Mouse (Mus musculus): ENCODE measurements at regions not wholly inside any gene's neighbourhood (a gene's known extent, or its start where the extent isn't known, plus 50 kb on each side); places are given as distances from the start of the nearest gene placed in this dataset.

GRCm38 (mm10) chr17:9557544-9557943, 112.0 kb downstream of the Pabpc6 start:
- TF ChIP-seq CTCF (IDR thresholded peaks at IDR 0.05) (no peak), EP300 (IDR thresholded peaks at IDR 0.05) (no peak)
- 75% methylated on average over 4 of the region's 4 CpGs for WGBS

GRCm38 (mm10) chr17:9566846-9567245, 102.7 kb downstream of the Pabpc6 start:
- Histone ChIP-seq H3K4me2 (replicated peaks; ENCODE audit: low read depth, low read length) (no peak overlapping the region), H3K4me1 (ENCODE audit: insufficient read depth, low read depth, low read length) (no peaks in the 10 kb centered on the region), H3K9me3 (ENCODE audit: low read length) (no peaks in the 10 kb centered on the region), H3K9ac (replicated peaks; ENCODE audit: low read depth) (no peak overlapping the region), H3K27ac (ENCODE audit: low read length) (no peak overlapping the region), H3K36me3 (ENCODE audit: insufficient read depth, low read length) (no peaks in the 10 kb centered on the region), H3K4me3 (ENCODE audit: low read depth, low read length) (no peak overlapping the region), H3K27me3 (replicated peaks; ENCODE audit: insufficient read depth, low read length) (no peaks in the 10 kb centered on the region)
- DNase-seq (ENCODE audit: low spot score) (no peak), ATAC-seq (no peak)
- TF ChIP-seq CTCF (IDR thresholded peaks at IDR 0.05) (no peak), EP300 (IDR thresholded peaks at IDR 0.05) (no peak)
- WGBS, result 59% methylated on average over 6 of the region's 6 CpGs

More at GRCm38 (mm10) chr17:9557544-9557943, 112.0 kb downstream of the Pabpc6 start:
- ATAC-seq (no peak), DNase-seq (ENCODE audit: low spot score) (no peak)
- no peaks in the 10 kb centered on the region for H3K9me3 ChIP-seq (ENCODE audit: low read length)
- H3K4me3 ChIP-seq (ENCODE audit: low read depth, low read length), result no peak overlapping the region
- H3K9ac ChIP-seq (replicated peaks; ENCODE audit: low read depth), result no peak overlapping the region
- H3K27me3 ChIP-seq (replicated peaks; ENCODE audit: insufficient read depth, low read length), result no peaks in the 10 kb centered on the region
- H3K4me1 ChIP-seq (ENCODE audit: insufficient read depth, low read depth, low read length), result no peaks in the 10 kb centered on the region
- H3K36me3 ChIP-seq (ENCODE audit: insufficient read depth, low read length), result no peaks in the 10 kb centered on the region
- H3K27ac ChIP-seq (ENCODE audit: low read length), result no peak overlapping the region
- H3K4me2 ChIP-seq (replicated peaks; ENCODE audit: low read depth, low read length), result no peak overlapping the region

- Histone ChIP-seq H3K9me3 (ENCODE audit: low read length) (no peaks in the 10 kb centered on the region), H3K4me2 (replicated peaks; ENCODE audit: low read depth, low read length) (no peak overlapping the region), H3K27ac (ENCODE audit: low read length) (no peak overlapping the region), H3K27me3 (replicated peaks; ENCODE audit: insufficient read depth, low read length) (no peaks in the 10 kb centered on the region), H3K4me3 (ENCODE audit: low read depth, low read length) (no peak overlapping the region), H3K9ac (replicated peaks; ENCODE audit: low read depth) (no peak overlapping the region), H3K4me1 (ENCODE audit: insufficient read depth, low read depth, low read length) (no peaks in the 10 kb centered on the region), H3K36me3 (ENCODE audit: insufficient read depth, low read length) (no peaks in the 10 kb centered on the region)
- ATAC-seq (no peak), DNase-seq (ENCODE audit: low spot score) (no peak)
- 42% methylated on average over 11 of the region's 11 CpGs for WGBS
- TF ChIP-seq EP300 (IDR thresholded peaks at IDR 0.05), result no peak
- no peak for TF ChIP-seq CTCF (IDR thresholded peaks at IDR 0.05)
These were observed 89.8 kb downstream of the Pabpc6 start for GRCm38 (mm10) chr17:9579401-9580371.

- TF ChIP-seq CTCF (IDR thresholded peaks at IDR 0.05) (no peak), EP300 (IDR thresholded peaks at IDR 0.05) (no peak)
- no peak overlapping the region for H3K4me3 ChIP-seq (ENCODE audit: low read depth, low read length)
- H3K9ac ChIP-seq (replicated peaks; ENCODE audit: low read depth), result no peak overlapping the region
- no peak overlapping the region for H3K27ac ChIP-seq (ENCODE audit: low read length)
- 86% methylated on average over 2 of the region's 2 CpGs for WGBS
- no peaks in the 10 kb centered on the region for H3K9me3 ChIP-seq (ENCODE audit: low read length)
- no peaks in the 10 kb centered on the region for H3K4me1 ChIP-seq (ENCODE audit: insufficient read depth, low read depth, low read length)
- no peaks in the 10 kb centered on the region for H3K27me3 ChIP-seq (replicated peaks; ENCODE audit: insufficient read depth, low read length)
- DNase-seq (ENCODE audit: low spot score) (no peak), ATAC-seq (no peak)
- no peaks in the 10 kb centered on the region for H3K36me3 ChIP-seq (ENCODE audit: insufficient read depth, low read length)
- no peak overlapping the region for H3K4me2 ChIP-seq (replicated peaks; ENCODE audit: low read depth, low read length)
These were observed 71.4 kb downstream of the Pabpc6 start for GRCm38 (mm10) chr17:9598131-9598530.

- ATAC-seq (no peak), DNase-seq (ENCODE audit: low spot score) (peak; percentile 8)
- H3K27me3 ChIP-seq (replicated peaks; ENCODE audit: insufficient read depth, low read length), result no peaks in the 10 kb centered on the region
- no peaks in the 10 kb centered on the region for H3K9me3 ChIP-seq (ENCODE audit: low read length)
- no peak overlapping the region for H3K9ac ChIP-seq (replicated peaks; ENCODE audit: low read depth)
- H3K4me1 ChIP-seq (ENCODE audit: insufficient read depth, low read depth, low read length), result no peaks in the 10 kb centered on the region
- no peak overlapping the region for H3K4me3 ChIP-seq (ENCODE audit: low read depth, low read length)
- H3K4me2 ChIP-seq (replicated peaks; ENCODE audit: low read depth, low read length), result no peak overlapping the region
- H3K27ac ChIP-seq (ENCODE audit: low read length), result no peak overlapping the region
- no peaks in the 10 kb centered on the region for H3K36me3 ChIP-seq (ENCODE audit: insufficient read depth, low read length)
- 69% methylated on average over 2 of the region's 2 CpGs for WGBS
- TF ChIP-seq CTCF (IDR thresholded peaks at IDR 0.05) (peak; percentile 52), EP300 (IDR thresholded peaks at IDR 0.05) (no peak)
These were observed 69.1 kb downstream of the Pabpc6 start for GRCm38 (mm10) chr17:9600459-9600858.

All from lung, postnatal 0 days (tissue).